Comparison of ENCODE assay signal across 28 mouse cellular contexts in genomic region chrX:7259718-7260117, GRCm38 (mm10). TPM values are rescaled to one million over a fixed set of nuclear protein-coding genes. Genes with fewer than 3 reads are reported as not detected.
DNase-seq lines count a peak whose midpoint lies in the region; ATAC-seq and TF ChIP-seq lines count a peak whose summit lies in the region.
"Had no signal": no experiment of that assay in that cellular context is flagged by ENCODE, and none has a peak within 500 bp of the region (broad histone marks: within the 10 kb centered on the region; RNA-seq: fewer than 3 reads in every experiment).

No protein-coding gene starts in this region.

- no peak overlapping the region for H3K4me2 ChIP-seq in lung, embryonic 15.5 days
- no peak overlapping the region for H3K4me2 ChIP-seq in forebrain, embryonic 13.5 days
- H3K4me2 ChIP-seq: embryonic facial prominence, embryonic 15.5 days; forebrain, embryonic 15.5 days; heart, embryonic 11.5 days; hindbrain, embryonic 12.5 days; limb, embryonic 12.5 days; liver, embryonic 15.5 days; midbrain, embryonic 15.5 days had no signal

- no peak for TF ChIP-seq POLR2A in embryonic fibroblast, embryonic 13.5 days (IDR thresholded peaks at IDR 0.05; ENCODE audit: low read depth, low read length)

- intact Hi-C loops in left cerebral cortex, postnatal 4 days (cut with DNase I): no loop called here

- TF ChIP-seq CTCF in embryonic fibroblast, embryonic 13.5 days (IDR thresholded peaks at IDR 0.05; ENCODE audit: borderline replicate concordance, insufficient read depth, low read length): no peak

- no peaks in the 10 kb centered on the region for H3K9me3 ChIP-seq in lung, embryonic 15.5 days
- no peaks in the 10 kb centered on the region for H3K9me3 ChIP-seq in forebrain, embryonic 13.5 days (replicated peaks)
- H3K9me3 ChIP-seq: embryonic facial prominence, embryonic 10.5 days; embryonic facial prominence, embryonic 15.5 days; forebrain, embryonic 15.5 days; hindbrain, embryonic 12.5 days; limb, embryonic 12.5 days; liver, embryonic 15.5 days; midbrain, embryonic 10.5 days; midbrain, embryonic 15.5 days had no signal

- peak; percentile 17 for DNase-seq in 3T3-L1 (ENCODE audit: low read depth, low spot score)
- DNase-seq in lung, postnatal 25 days (ENCODE audit: low spot score): peak; percentile 49
- no peak for DNase-seq in right cerebral cortex, adult 18-20 months
- no peak for DNase-seq in left cerebral cortex, postnatal 4 days
- DNase-seq: adrenal gland, adult 8-10 months; cerebellum, adult 2 months; cerebellum, postnatal 14 days; gastrocnemius, postnatal 36 days; heart, adult 18-20 months; heart, postnatal 36 days; kidney, postnatal 4 days; thymus, postnatal 14 days had no signal

- peaks cover 11% of the 10 kb centered on the region for H3K4me1 ChIP-seq in embryonic fibroblast, embryonic 13.5 days (ENCODE audit: control insufficient read depth, insufficient read depth, low read length)
- H3K4me1 ChIP-seq in lung, embryonic 15.5 days: no peaks in the 10 kb centered on the region
- H3K4me1 ChIP-seq in forebrain, embryonic 13.5 days: no peaks in the 10 kb centered on the region
- H3K4me1 ChIP-seq: embryonic facial prominence, embryonic 15.5 days; forebrain, embryonic 15.5 days; hindbrain, embryonic 12.5 days; liver, embryonic 15.5 days; midbrain, embryonic 10.5 days; midbrain, embryonic 15.5 days had no signal

- no peaks in the 10 kb centered on the region for H3K27me3 ChIP-seq in lung, embryonic 15.5 days
- H3K27me3 ChIP-seq in forebrain, embryonic 13.5 days: no peaks in the 10 kb centered on the region
- H3K27me3 ChIP-seq: embryonic facial prominence, embryonic 15.5 days; forebrain, embryonic 15.5 days; hindbrain, embryonic 12.5 days; limb, embryonic 12.5 days; liver, embryonic 15.5 days; midbrain, embryonic 15.5 days had no signal

- WGBS in lung, embryonic 15.5 days: 34% methylated on average over 3 of the region's 3 CpGs
- WGBS in forebrain, embryonic 13.5 days: 86% methylated on average over 3 of the region's 3 CpGs

- no peaks in the 10 kb centered on the region for H3K36me3 ChIP-seq in lung, embryonic 15.5 days
- H3K36me3 ChIP-seq in forebrain, embryonic 13.5 days (ENCODE audit: poor library complexity, severe bottlenecking): no peaks in the 10 kb centered on the region
- H3K36me3 ChIP-seq: embryonic facial prominence, embryonic 10.5 days; embryonic facial prominence, embryonic 15.5 days; forebrain, embryonic 15.5 days; hindbrain, embryonic 12.5 days; limb, embryonic 12.5 days; liver, embryonic 15.5 days; midbrain, embryonic 10.5 days; midbrain, embryonic 15.5 days had no signal

- H3K27ac ChIP-seq in embryonic fibroblast, embryonic 13.5 days (ENCODE audit: insufficient read depth, low read length): peak overlapping the region; percentile 47
- H3K27ac ChIP-seq in lung, embryonic 15.5 days: peak overlapping the region; percentile 50; the same call in 1 of the 2 replicates
- H3K27ac ChIP-seq in forebrain, embryonic 13.5 days: no peak overlapping the region
- H3K27ac ChIP-seq: embryonic facial prominence, embryonic 10.5 days; embryonic facial prominence, embryonic 15.5 days; forebrain, embryonic 15.5 days; hindbrain, embryonic 12.5 days; kidney, postnatal 0 days; limb, embryonic 12.5 days; liver, embryonic 15.5 days; midbrain, embryonic 10.5 days; midbrain, embryonic 15.5 days had no signal

- no peak; the same call in 1 of the 2 replicates for ATAC-seq in lung, embryonic 15.5 days (ENCODE audit: borderline replicate concordance, extremely low read depth, low FRiP score, low TSS enrichment)
- ATAC-seq in forebrain, embryonic 13.5 days: no peak
- ATAC-seq: activated CD4-positive, CD25-positive, alpha-beta regulatory T cell, adult 4 months; CD4-positive, CD25-positive, alpha-beta regulatory T cell, adult 4 months; forebrain, embryonic 15.5 days; intestine, embryonic 16.5 days; midbrain, embryonic 15.5 days had no signal

- H3K9ac ChIP-seq in lung, embryonic 15.5 days: no peak overlapping the region
- H3K9ac ChIP-seq in forebrain, embryonic 13.5 days: no peak overlapping the region
- H3K9ac ChIP-seq: embryonic facial prominence, embryonic 15.5 days; forebrain, embryonic 15.5 days; hindbrain, embryonic 12.5 days; limb, embryonic 12.5 days; liver, embryonic 15.5 days; midbrain, embryonic 15.5 days had no signal

- H3K4me3 ChIP-seq in embryonic fibroblast, embryonic 13.5 days (ENCODE audit: insufficient read depth, low read length): no peak overlapping the region
- H3K4me3 ChIP-seq in lung, embryonic 15.5 days: no peak overlapping the region
- H3K4me3 ChIP-seq in forebrain, embryonic 13.5 days: no peak overlapping the region
- H3K4me3 ChIP-seq: embryonic facial prominence, embryonic 10.5 days; embryonic facial prominence, embryonic 15.5 days; forebrain, embryonic 15.5 days; hindbrain, embryonic 12.5 days; limb, embryonic 12.5 days; liver, embryonic 15.5 days; midbrain, embryonic 10.5 days; midbrain, embryonic 15.5 days had no signal

RNA-seq across cellular contexts. Expression of gene Clcn5, which starts 59.4 kb away (rescaled TPM):
- 47.5 and 54.7 TPM in 2 replicates for polyA plus RNA-seq in embryonic fibroblast, embryonic 13.5 days (2011; ENCODE audit: insufficient read length, low read depth, missing spikeins)
- polyA plus RNA-seq in lung, embryonic 15.5 days (2015; fragmentation: Nextera tagmentation; extraction: Ambion mirVana): 8.3 and 8.6 TPM in 2 replicates
- polyA plus RNA-seq in forebrain, embryonic 13.5 days (2015; fragmentation: Nextera tagmentation; extraction: Ambion mirVana): 5.6 and 6.9 TPM in 2 replicates
- 10 to 100 TPM; 17.5 to 23.2 TPM for total RNA-seq in left cerebral cortex, postnatal 4 days (2021)

Comparison
In these comparisons a context has a peak if more than half of its experiments do, and no peak if none do; other contexts are left out.
1. DNase-seq: peak in 3T3-L1 (single experiment) and lung, postnatal 25 days (single experiment); none in right cerebral cortex, adult 18-20 months (single experiment) and left cerebral cortex, postnatal 4 days (single experiment).